Mouse (Mus musculus): Measurements from ENCODE around the gene Cib2. TPM values are rescaled to one million over a fixed set of nuclear protein-coding genes. Genes with fewer than 3 reads are reported as not detected.

Gene Cib2
- total and polyA plus RNA-seq, 3 experiments, result 2.1 to 5.9 (median 2.1) TPM

DNA sequence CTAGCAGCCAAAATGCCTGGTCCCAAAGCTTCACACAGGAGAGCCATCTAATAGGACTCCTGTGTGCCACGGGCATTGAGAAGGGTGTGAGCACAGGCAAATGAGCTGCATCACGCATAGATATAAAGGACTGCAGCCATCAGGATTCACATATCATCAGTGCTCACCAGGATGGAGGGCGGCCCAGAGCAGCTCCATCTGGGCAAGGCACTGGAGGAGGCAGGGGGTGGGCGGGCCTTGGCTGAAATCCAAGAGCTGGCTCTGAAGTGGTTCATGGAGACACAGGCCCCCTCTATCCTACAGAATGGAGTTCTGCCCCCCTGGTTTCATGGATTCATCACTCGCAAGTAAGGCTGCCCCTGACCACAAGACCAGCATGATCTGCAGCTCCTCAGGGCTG, 26.0 kb downstream of the Cib2 start:
- intact Hi-C loops (cut with DNase I), result no loop called here
- Histone ChIP-seq H3K79me2 (replicated peaks; ENCODE audit: control insufficient read depth, insufficient read depth, low read length) (no peaks in the 10 kb centered on the region), H3K36me3 (ENCODE audit: control insufficient read depth, insufficient read depth, low read length) (no peaks in the 10 kb centered on the region), H3K4me1 (ENCODE audit: control insufficient read depth, insufficient read depth, low read length) (no peaks in the 10 kb centered on the region), H3K27me3 (ENCODE audit: control insufficient read depth, insufficient read depth, low read length) (no peaks in the 10 kb centered on the region), H3K9ac (ENCODE audit: low read depth, low read length) (no peak overlapping the region), H3K27ac (no peak overlapping the region), H3K4me3 (no peak overlapping the region)
- WGBS, result 47% methylated on average over 5 of the region's 5 CpGs
- DNase-seq, result no peak
- TF ChIP-seq POLR2A (IDR thresholded peaks at IDR 0.05; ENCODE audit: insufficient read depth, low read depth, low read length), result no peak
- no peak for TF ChIP-seq CTCF (IDR thresholded peaks at IDR 0.05)
- TF ChIP-seq EP300 (IDR thresholded peaks at IDR 0.05; ENCODE audit: insufficient read depth, low read depth, low read length), result no peak

DNA sequence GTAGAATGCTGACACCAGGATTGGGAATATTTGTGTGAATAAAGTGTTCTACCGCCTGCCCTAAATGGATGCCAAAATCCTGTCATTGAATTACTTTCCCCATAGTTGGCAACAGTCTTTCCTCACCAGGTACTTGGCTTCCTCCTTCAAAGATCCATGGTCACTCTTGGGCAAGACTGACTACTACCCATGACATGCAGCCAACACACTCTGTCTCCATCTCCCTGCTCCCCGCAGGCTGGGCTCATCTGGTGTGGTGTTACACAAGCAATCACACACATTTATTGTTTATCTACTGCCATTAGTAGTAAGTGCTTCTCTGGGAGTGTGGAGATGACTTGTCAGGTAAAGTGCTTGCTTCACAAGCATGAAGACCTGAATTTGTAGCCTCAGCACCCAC, 27.1 kb downstream of the Cib2 start:
- DNase-seq, result no peak
- Histone ChIP-seq H3K79me2 (replicated peaks; ENCODE audit: control insufficient read depth, insufficient read depth, low read length) (no peaks in the 10 kb centered on the region), H3K36me3 (ENCODE audit: control insufficient read depth, insufficient read depth, low read length) (no peaks in the 10 kb centered on the region), H3K4me3 (no peak overlapping the region), H3K27ac (no peak overlapping the region), H3K27me3 (ENCODE audit: control insufficient read depth, insufficient read depth, low read length) (no peaks in the 10 kb centered on the region), H3K4me1 (ENCODE audit: control insufficient read depth, insufficient read depth, low read length) (no peaks in the 10 kb centered on the region), H3K9ac (ENCODE audit: low read depth, low read length) (no peak overlapping the region)
- TF ChIP-seq EP300 (IDR thresholded peaks at IDR 0.05; ENCODE audit: insufficient read depth, low read depth, low read length), result no peak
- no peak for TF ChIP-seq CTCF (IDR thresholded peaks at IDR 0.05)
- no peak for TF ChIP-seq POLR2A (IDR thresholded peaks at IDR 0.05; ENCODE audit: insufficient read depth, low read depth, low read length)
- intact Hi-C loops (cut with DNase I), result no loop called here
- WGBS, result 88% methylated on average over 2 of the region's 2 CpGs

DNA sequence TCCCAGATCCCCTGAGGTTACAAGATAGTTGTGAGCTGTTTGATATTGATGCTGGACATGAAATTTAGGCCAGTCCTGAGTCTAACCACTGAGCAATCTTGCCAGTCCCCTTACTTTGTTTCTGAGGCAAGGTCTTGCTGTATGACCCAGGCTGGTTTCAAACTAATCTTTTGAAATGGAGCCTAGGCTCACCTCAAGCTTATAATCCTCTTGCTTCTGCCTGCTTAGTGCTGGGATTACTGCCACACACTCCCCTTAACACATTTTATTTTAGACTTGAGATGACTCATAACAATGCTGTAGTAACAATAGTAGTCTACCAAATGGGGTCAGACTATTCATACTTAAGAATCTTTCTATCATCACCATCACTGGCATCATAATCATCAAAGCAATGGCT, 28.6 kb downstream of the Cib2 start:
- no peaks in the 10 kb centered on the region for H3K36me3 ChIP-seq (ENCODE audit: control insufficient read depth, insufficient read depth, low read length)
- H3K9ac ChIP-seq (ENCODE audit: low read depth, low read length), result no peak overlapping the region
- H3K27me3 ChIP-seq (ENCODE audit: control insufficient read depth, insufficient read depth, low read length), result no peaks in the 10 kb centered on the region
- intact Hi-C loops (cut with DNase I), result no loop called here
- no peaks in the 10 kb centered on the region for H3K79me2 ChIP-seq (replicated peaks; ENCODE audit: control insufficient read depth, insufficient read depth, low read length)
- no peak overlapping the region for H3K27ac ChIP-seq
- no peaks in the 10 kb centered on the region for H3K4me1 ChIP-seq (ENCODE audit: control insufficient read depth, insufficient read depth, low read length)
- H3K4me3 ChIP-seq, result no peak overlapping the region
- DNase-seq, result no peak
- TF ChIP-seq CTCF (IDR thresholded peaks at IDR 0.05) (no peak), POLR2A (IDR thresholded peaks at IDR 0.05; ENCODE audit: insufficient read depth, low read depth, low read length) (no peak), EP300 (IDR thresholded peaks at IDR 0.05; ENCODE audit: insufficient read depth, low read depth, low read length) (no peak)

DNA sequence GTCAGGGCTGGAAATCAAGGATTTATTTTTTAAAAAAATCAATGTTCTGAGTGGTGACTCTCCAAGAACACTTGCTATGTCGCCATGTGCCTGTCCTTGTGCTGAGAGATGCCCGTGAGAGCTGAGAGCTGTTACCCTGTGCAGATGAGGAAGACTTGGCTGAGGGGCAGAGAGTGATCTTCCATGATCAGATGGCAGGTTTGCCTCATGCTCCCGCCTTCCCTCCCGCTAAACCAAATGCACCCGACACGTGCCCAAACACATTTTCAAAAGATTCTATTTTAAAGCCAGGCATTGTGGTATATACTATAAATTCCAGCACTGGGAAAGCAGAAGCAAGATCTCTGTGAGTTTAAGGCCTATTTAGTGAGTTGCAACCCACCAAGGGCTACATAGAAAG, 29.2 kb downstream of the Cib2 start:
- TF ChIP-seq POLR2A (IDR thresholded peaks at IDR 0.05; ENCODE audit: insufficient read depth, low read depth, low read length), result no peak
- no peak for TF ChIP-seq EP300 (IDR thresholded peaks at IDR 0.05; ENCODE audit: insufficient read depth, low read depth, low read length)
- no peak for TF ChIP-seq CTCF (IDR thresholded peaks at IDR 0.05)
- H3K4me3 ChIP-seq, result no peak overlapping the region
- H3K27ac ChIP-seq, result no peak overlapping the region
- 81% methylated on average over 6 of the region's 6 CpGs for WGBS
- no peaks in the 10 kb centered on the region for H3K79me2 ChIP-seq (replicated peaks; ENCODE audit: control insufficient read depth, insufficient read depth, low read length)
- DNase-seq, result no peak
- no peaks in the 10 kb centered on the region for H3K36me3 ChIP-seq (ENCODE audit: control insufficient read depth, insufficient read depth, low read length)
- H3K27me3 ChIP-seq (ENCODE audit: control insufficient read depth, insufficient read depth, low read length), result no peaks in the 10 kb centered on the region
- H3K9ac ChIP-seq (ENCODE audit: low read depth, low read length), result no peak overlapping the region
- intact Hi-C loops (cut with DNase I), result no loop called here
- H3K4me1 ChIP-seq (ENCODE audit: control insufficient read depth, insufficient read depth, low read length), result no peaks in the 10 kb centered on the region

DNA sequence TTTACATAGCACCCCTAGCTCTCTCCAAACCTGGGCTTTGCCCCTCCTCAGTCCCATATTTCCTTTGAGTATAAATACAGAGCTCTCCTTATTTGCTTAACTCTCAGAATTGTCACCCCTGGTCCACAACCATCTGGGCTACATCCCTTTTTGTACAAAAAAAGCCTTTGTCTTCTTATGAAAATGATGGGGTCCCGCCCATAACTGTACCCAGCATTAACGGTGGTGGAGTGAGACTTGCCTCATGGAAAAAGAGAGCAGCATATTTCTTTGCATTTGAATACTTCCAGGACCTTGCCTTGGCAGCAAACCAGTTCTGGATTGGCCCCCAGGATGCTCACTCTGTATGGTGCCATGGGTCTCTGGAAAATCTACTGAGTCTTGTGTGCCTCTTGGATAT, 30.1 kb downstream of the Cib2 start:
- no peak for DNase-seq
- no peak overlapping the region for H3K27ac ChIP-seq
- WGBS, result 62% methylated on average over 2 of the region's 2 CpGs
- no peaks in the 10 kb centered on the region for H3K4me1 ChIP-seq (ENCODE audit: control insufficient read depth, insufficient read depth, low read length)
- H3K27me3 ChIP-seq (ENCODE audit: control insufficient read depth, insufficient read depth, low read length), result no peaks in the 10 kb centered on the region
- no peak overlapping the region for H3K4me3 ChIP-seq
- H3K79me2 ChIP-seq (replicated peaks; ENCODE audit: control insufficient read depth, insufficient read depth, low read length), result no peaks in the 10 kb centered on the region
- no peak for TF ChIP-seq POLR2A (IDR thresholded peaks at IDR 0.05; ENCODE audit: insufficient read depth, low read depth, low read length)
- no peak for TF ChIP-seq EP300 (IDR thresholded peaks at IDR 0.05; ENCODE audit: insufficient read depth, low read depth, low read length)
- no peak for TF ChIP-seq CTCF (IDR thresholded peaks at IDR 0.05)
- intact Hi-C loops (cut with DNase I), result no loop called here
- H3K36me3 ChIP-seq (ENCODE audit: control insufficient read depth, insufficient read depth, low read length), result no peaks in the 10 kb centered on the region
- no peak overlapping the region for H3K9ac ChIP-seq (ENCODE audit: low read depth, low read length)

DNA sequence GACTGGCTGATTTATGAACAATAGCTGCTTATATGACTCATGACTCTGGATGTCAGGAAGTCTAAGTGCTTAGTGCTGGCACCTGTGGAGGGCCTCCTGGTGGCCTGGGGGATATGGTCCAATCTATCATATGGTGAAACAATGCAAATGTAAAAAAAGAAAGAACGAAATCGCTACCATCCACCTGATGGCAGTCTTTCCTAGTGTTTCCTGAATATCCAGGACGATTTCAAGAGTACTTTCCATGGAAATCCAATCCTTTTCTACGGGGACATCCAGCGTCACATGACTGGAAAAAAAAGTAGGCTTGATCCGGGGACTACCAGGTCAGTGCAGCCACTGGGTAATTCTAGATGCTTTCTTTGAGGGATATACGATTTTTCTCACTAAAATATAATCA, 32.3 kb downstream of the Cib2 start:
- Histone ChIP-seq H3K4me1 (ENCODE audit: control insufficient read depth, insufficient read depth, low read length) (no peaks in the 10 kb centered on the region), H3K9ac (ENCODE audit: low read depth, low read length) (no peak overlapping the region), H3K27ac (no peak overlapping the region), H3K79me2 (replicated peaks; ENCODE audit: control insufficient read depth, insufficient read depth, low read length) (no peaks in the 10 kb centered on the region), H3K4me3 (no peak overlapping the region), H3K27me3 (ENCODE audit: control insufficient read depth, insufficient read depth, low read length) (no peaks in the 10 kb centered on the region), H3K36me3 (ENCODE audit: control insufficient read depth, insufficient read depth, low read length) (no peaks in the 10 kb centered on the region)
- 62% methylated on average over 7 of the region's 7 CpGs for WGBS
- DNase-seq, result no peak
- intact Hi-C loops (cut with DNase I), result no loop called here
- no peak for TF ChIP-seq EP300 (IDR thresholded peaks at IDR 0.05; ENCODE audit: insufficient read depth, low read depth, low read length)
- TF ChIP-seq CTCF (IDR thresholded peaks at IDR 0.05), result no peak
- no peak for TF ChIP-seq POLR2A (IDR thresholded peaks at IDR 0.05; ENCODE audit: insufficient read depth, low read depth, low read length)

Measured in heart, adult 2 months (tissue).